Mouse (Mus musculus) embryonic facial prominence, embryonic 10.5 days (tissue): ENCODE results near the gene Fam3c. TPM values are rescaled to one million over a fixed set of nuclear protein-coding genes. Genes with fewer than 3 reads are reported as not detected.
"Not testable (repeated sequence)": the region's sequence is repeated elsewhere in the genome, so short reads cannot be mapped to it uniquely, and the experiment has no call there.

Experiments used
- DNase-seq: peaks from one replicate; pipeline ENCODE4 v3.0.0-alpha.2; 2017; ENCODE audit warnings: low spot score
- H3K27ac ChIP-seq: fragments of 300-500 bp; sonication (generic); replicated peaks from 2 replicates; pipeline ENCODE4 v1.5.1; 2016; ENCODE audit warnings: mild to moderate bottlenecking
- H3K27me3 ChIP-seq: fragments of 300-500 bp; sonication (generic); replicated peaks from 2 replicates; pipeline ENCODE4 v1.6.1; 2016; ENCODE audit warnings: low read depth, mild to moderate bottlenecking; ENCODE audit not compliant: poor library complexity, severe bottlenecking
- H3K36me3 ChIP-seq: fragments of 300-500 bp; sonication (generic); replicated peaks from 2 replicates; pipeline ENCODE4 v1.6.1; 2016; ENCODE audit warnings: mild to moderate bottlenecking, moderate library complexity
- H3K4me1 ChIP-seq: fragments of 300-500 bp; sonication (generic); 2 replicates; pipeline ENCODE4 v1.6.1; 2016
- H3K4me3 ChIP-seq: fragments of 300-500 bp; sonication (generic); 2 replicates; pipeline ENCODE4 v1.5.1; 2016; ENCODE audit warnings: mild to moderate bottlenecking, moderate library complexity
- H3K9me3 ChIP-seq: fragments of 300-500 bp; sonication (generic); 2 replicates; pipeline ENCODE4 v1.6.1; 2016; ENCODE audit warnings: mild to moderate bottlenecking
- WGBS: fragments of 180-500 bp; shearing (Covaris S2); methylation state at CpG from one replicate; pipeline ENCODE4 v1.1.7; 2016; 5-methylcytosine and 5-hydroxymethylcytosine counted together
- polyA plus RNA-seq: library from polyadenylated mRNA; unstranded; fragments of >200 nt; fragmentation: Nextera tagmentation; extraction: Ambion mirVana; gene quantifications from 2 replicates; pipeline ENCODE4 v1.2.1, GENCODE M21; 2016

Fam3c gene
- polyA plus RNA-seq, 1 experiment from 2014 or later: 37.2 TPM

DNA sequence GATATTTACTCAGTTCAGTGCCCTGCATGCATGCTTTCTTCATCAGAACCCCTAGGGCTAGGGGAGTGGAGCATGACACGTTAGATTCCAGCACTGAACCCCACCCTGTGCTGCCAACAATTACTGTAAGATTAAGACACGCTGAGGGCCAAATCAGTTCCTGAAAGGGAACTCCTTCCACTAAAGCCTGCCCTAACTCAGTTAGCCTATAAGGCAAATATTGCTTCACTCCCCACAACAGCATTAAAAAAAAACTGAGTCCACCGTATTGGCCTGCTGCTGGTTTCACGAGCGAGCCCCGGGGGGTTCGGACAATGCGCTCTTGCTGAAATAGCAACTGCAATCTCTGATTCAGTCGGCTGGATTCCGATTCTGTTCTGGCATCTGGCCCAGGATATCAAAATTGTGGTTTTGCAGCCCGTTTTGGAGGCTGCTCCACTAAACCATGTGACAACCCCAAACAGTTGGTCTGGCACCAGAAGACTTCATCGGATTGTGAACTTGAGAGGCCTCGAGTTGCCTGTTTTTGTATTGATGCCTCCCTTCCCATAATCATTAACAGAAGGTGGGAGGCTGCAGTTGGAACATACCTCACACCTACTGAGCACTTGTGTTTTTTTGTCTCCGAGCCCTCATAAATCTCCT is 75.7 kb downstream of the Fam3c start:
- no peak overlapping the region for H3K27ac ChIP-seq
- no peak overlapping the region for H3K4me3 ChIP-seq
- H3K9me3 ChIP-seq: no peaks in the 10 kb centered on the region
- 66% methylated on average over 14 of the region's 14 CpGs for WGBS
- no peaks in the 10 kb centered on the region for H3K36me3 ChIP-seq
- DNase-seq: no peak
- peaks cover 8% of the 10 kb centered on the region for H3K4me1 ChIP-seq
- H3K27me3 ChIP-seq: no peaks in the 10 kb centered on the region

DNA sequence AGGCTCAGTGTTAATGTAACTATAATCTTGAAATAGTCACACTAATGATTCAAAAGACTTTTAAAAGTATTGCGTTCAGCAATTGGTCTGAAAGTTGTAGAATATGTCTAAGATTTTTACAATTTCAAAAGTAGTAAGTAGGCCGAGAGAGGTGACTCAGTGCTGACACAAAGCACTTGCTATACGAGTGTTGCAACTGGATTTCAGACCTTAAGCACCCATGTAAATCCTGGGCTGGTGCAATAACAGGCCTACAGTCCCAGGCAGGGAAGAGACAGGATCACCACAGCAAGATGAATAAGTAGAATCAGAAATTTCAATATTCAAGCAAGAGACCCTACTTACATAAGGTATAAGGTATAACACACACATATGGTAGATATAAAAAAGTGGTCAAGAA is 78.1 kb downstream of the Fam3c start:
- no peak for DNase-seq
- Histone ChIP-seq H3K9me3 (no peaks in the 10 kb centered on the region), H3K36me3 (no peaks in the 10 kb centered on the region), H3K4me3 (no peak overlapping the region), H3K4me1 (peaks cover 8% of the 10 kb centered on the region), H3K27me3 (no peaks in the 10 kb centered on the region), H3K27ac (no peak overlapping the region)
- 84% methylated on average over 3 of the region's 3 CpGs for WGBS

DNA sequence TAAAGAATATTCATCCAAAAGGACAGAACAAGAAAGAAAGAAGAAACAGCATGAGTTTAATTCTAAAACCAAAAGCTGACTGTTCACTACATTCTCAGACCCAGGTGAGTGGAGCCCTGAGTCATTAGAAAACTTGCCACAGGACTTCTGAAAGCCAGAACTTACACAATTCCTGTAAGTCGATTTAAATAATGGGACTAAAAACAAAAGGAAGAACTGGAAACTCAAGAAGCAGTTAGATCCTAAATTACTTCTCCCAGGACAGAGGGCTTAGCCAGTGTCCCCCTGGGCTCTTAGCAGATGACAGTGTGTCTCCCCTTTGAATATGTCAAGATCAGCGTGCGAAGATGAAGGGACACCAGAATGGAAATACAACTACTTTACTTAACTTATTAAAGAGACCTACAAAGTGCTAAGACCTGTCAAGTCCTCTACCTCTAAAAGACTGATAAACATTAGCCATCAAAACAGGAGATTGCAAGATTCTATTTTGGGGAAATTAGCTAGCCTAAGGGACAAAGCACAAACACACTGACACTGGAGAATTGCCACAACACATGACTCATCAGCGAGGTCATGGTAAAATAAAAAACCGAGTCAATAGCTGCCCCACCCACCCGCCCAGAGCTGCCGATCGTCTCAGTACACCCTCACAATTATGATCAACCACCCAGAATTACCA is 86.1 kb downstream of the Fam3c start:
- Histone ChIP-seq H3K4me1 (no peaks in the 10 kb centered on the region), H3K27ac (no peak overlapping the region), H3K27me3 (no peaks in the 10 kb centered on the region), H3K36me3 (no peaks in the 10 kb centered on the region), H3K4me3 (no peak overlapping the region), H3K9me3 (no peaks in the 10 kb centered on the region)
- 80% methylated on average over 8 of the region's 8 CpGs for WGBS
- no peak for DNase-seq

DNA sequence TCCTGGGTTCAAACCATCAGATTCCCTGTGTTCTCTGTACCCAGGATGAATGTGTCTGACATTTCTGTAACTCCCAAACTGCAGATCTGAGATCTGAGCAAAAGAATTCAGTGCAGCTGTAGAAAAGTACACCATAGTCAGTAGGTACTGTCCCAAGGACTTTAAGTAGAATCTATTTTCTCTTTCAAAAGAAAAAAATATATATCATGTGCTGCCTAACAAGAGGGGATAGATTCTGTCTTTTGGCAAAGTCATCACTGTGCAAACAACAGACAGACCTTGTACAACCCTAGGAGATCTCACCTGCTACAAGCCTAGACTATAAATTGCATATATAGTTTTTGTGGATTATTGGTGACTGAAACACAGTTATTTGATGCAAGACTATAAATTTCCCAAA is 87.4 kb downstream of the Fam3c start:
- no peaks in the 10 kb centered on the region for H3K36me3 ChIP-seq
- DNase-seq: no peak
- H3K27me3 ChIP-seq: no peaks in the 10 kb centered on the region
- no peak overlapping the region for H3K4me3 ChIP-seq
- H3K9me3 ChIP-seq: no peaks in the 10 kb centered on the region
- no peak overlapping the region for H3K27ac ChIP-seq
- no peaks in the 10 kb centered on the region for H3K4me1 ChIP-seq

DNA sequence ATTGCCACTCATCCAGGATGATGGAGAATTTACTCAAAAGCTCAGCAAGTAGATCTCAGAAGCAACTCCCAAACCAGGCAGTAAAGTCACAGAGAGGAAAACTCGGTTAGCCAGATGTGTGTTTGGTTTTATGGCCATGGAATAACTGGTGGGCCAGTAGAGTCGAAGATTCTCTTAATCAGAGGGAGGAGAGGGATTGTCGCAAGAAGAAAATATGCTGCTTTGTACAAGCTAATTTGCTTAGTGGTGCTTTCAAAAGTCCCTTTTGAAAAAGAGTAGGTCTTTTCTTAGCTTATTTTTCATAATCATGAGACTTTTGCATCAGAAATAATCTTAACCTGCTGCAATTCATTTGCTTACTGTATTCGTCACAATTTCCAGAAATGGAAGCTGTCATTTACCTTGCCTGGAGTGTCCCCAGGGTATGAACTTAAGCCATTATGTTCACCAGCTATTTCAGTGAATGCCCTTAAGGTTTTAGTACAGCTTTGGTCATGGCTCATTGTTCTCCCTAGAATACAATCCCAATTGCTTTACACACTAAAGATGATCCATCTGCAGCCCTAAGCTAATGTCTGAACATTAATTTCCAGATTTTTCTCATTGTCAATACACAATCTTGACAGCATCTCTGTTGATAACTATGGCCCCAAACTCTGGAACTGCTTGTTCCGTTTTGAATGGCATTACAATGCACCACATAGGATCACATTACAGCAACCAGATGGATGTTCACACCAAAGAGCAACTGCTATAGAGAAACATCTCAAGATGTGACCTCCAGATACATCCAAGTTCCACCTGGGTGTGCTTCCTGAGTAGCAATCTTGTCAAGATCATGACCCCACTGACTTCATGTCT is 88.0 kb downstream of the Fam3c start:
- Histone ChIP-seq H3K4me3 (no peak overlapping the region), H3K36me3 (no peaks in the 10 kb centered on the region), H3K27me3 (no peaks in the 10 kb centered on the region), H3K27ac (no peak overlapping the region), H3K4me1 (no peaks in the 10 kb centered on the region), H3K9me3 (no peaks in the 10 kb centered on the region)
- DNase-seq: no peak
- WGBS: 75% methylated on average over 5 of the region's 5 CpGs

DNA sequence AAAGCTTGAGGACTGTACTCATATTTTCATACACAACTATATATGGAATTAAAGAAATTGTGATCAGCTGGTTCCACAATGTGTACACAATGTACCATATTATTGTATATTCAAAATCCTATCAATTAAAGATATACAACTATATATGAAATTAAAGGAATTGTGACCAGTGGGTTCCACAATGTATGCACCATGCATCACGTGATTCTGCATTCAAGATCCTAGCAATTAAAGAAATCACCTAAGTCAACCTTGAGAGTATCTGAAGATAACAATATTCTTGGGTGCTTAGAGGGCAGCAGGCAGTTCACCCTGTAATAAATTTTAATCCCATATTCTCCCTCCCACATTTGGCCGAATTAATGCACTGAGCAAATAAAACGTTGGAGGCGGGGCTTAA is 90.0 kb downstream of the Fam3c start:
- Histone ChIP-seq H3K27me3 (no peaks in the 10 kb centered on the region), H3K4me3 (no peak overlapping the region), H3K9me3 (no peaks in the 10 kb centered on the region), H3K36me3 (no peaks in the 10 kb centered on the region), H3K27ac (no peak overlapping the region), H3K4me1 (no peaks in the 10 kb centered on the region)
- DNase-seq: no peak
- WGBS: 85% methylated on average over 4 of the region's 4 CpGs

DNA sequence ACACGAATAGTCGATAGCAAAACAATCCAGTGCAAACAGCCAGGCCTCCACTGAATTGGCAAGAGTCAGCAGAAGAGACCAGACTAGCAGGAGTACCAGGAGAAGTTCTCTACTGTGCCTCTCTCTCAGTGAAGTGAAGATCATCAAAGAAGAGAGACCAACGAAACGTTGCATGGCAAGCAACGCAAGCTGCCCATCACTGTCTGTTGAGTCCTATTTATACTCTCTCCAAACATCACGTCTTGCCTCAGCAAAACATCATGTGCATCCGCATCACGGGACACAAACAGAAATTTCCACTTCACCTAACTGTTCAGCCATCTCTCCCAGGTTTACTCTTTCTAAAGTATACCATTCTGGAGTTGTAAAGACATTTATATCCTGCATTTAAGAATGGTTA is 91.9 kb downstream of the Fam3c start:
- not testable (repeated sequence) for H3K27ac ChIP-seq, DNase-seq, H3K4me3 ChIP-seq, H3K36me3 ChIP-seq, H3K9me3 ChIP-seq, H3K27me3 ChIP-seq, H3K4me1 ChIP-seq
- 90% methylated on average over 8 of the region's 8 CpGs for WGBS

DNA sequence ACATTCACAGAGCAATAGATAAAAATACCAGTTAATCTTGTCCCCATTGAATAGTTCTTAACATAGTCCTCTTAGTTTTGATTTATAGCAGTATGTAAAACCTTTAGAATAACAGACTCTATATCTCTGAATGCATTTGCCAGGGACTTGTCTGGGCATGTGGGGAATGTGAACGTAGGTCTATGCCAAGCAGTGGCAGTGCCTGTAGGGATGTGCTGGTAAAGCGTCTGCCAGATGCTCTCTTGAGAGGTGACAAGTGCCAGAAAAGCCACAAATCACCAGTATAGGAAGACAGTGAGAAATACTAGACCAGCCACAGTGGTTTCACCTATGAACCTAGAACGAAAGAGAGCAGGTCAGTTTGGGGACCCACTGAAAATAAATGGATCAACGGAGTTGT is 93.5 kb downstream of the Fam3c start:
- Histone ChIP-seq H3K36me3 (no peaks in the 10 kb centered on the region), H3K27me3 (no peaks in the 10 kb centered on the region), H3K4me3 (no peak overlapping the region), H3K27ac (no peak overlapping the region), H3K4me1 (no peaks in the 10 kb centered on the region), H3K9me3 (no peaks in the 10 kb centered on the region)
- 80% methylated on average over 4 of the region's 4 CpGs for whole genome bisulfite sequencing
- DNase-seq: no peak

DNA sequence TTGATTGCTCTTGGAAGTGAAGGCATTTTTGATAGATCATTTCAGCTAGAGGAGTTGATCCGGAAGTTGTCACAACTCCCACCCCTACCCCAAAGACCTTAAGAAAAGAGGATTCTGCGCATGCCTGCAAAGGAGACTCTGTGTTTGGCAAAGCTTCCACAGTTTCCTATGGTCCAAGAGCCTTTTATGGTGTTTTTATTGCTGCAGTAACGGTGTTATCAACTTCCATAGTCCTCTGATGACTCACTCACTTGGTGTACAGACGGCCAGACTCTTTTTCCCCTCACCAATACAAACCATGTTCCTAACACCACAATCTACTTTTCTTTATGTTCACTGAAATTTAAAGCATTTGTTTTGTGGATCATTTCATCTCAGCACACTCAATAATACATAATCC is 97.3 kb downstream of the Fam3c start:
- Histone ChIP-seq H3K36me3 (peaks cover 10% of the 10 kb centered on the region), H3K27me3 (no peaks in the 10 kb centered on the region), H3K9me3 (no peaks in the 10 kb centered on the region), H3K27ac (no peak overlapping the region), H3K4me1 (no peaks in the 10 kb centered on the region), H3K4me3 (no peak overlapping the region)
- DNase-seq: no peak
- WGBS: 91% methylated on average over 4 of the region's 4 CpGs

Other genes starting within 250 kb of the Fam3c start
- 0.57 and 0.83 TPM in 2 replicates for gene Wnt16, start 68.0 kb downstream of the Fam3c start, polyA plus RNA-seq